Mouse (Mus musculus): ENCODE measurements around the gene Gm4307.
"Not testable (repeated sequence)": the region's sequence is repeated elsewhere in the genome, so short reads cannot be mapped to it uniquely, and the experiment has no call there.

Gm4307 gene

GRCm38 (mm10) chr10:100361038-100361437 is at the start of gene Gm4307:
Gm4307 (plus strand) TSS chr10:100361338.
- in situ Hi-C loops (cut with MboI, MseI), result loop anchor here in 1 of 2 experiments (10.0 kb wide), 1 partner anchor 56 kb away; no protein-coding TSS in a partner anchor

GRCm38 (mm10) chr10:100335376-100335775 is 25.8 kb upstream of the Gm4307 start, which contains the start of gene Gm4301:
Gm4301 (plus strand) TSS chr10:100335676.
- in situ Hi-C loops (cut with MboI, MseI), result loop anchor here in 1 of 2 experiments (10.0 kb wide), 1 partner anchor 59 kb away; no protein-coding TSS in a partner anchor

DNA sequence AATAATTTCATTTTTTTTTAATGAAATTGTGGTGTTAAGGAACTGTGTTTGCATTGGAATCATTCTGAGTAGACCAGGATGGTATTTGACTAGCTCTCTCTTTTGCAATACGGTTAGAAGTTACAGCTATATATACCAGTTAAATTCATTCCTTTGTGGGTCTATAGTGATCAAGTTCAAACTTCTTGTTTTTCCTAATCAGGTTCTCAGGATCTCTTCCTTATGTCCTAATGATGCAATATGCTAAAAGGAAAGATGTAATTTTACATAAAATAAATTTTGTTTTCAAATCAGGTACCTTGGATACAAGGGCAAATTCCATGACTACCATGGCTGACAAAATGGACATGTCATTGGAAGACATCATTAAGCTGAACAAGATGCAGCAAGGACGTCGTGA is 20.6 kb upstream of the Gm4307 start, which contains the start of gene Gm4302:
TSS of gene Gm4302 (plus strand) at position 301 of the 400 bp plus-strand sequence.
- in situ Hi-C loops (cut with MboI, MseI), result not testable (repeated sequence)

DNA sequence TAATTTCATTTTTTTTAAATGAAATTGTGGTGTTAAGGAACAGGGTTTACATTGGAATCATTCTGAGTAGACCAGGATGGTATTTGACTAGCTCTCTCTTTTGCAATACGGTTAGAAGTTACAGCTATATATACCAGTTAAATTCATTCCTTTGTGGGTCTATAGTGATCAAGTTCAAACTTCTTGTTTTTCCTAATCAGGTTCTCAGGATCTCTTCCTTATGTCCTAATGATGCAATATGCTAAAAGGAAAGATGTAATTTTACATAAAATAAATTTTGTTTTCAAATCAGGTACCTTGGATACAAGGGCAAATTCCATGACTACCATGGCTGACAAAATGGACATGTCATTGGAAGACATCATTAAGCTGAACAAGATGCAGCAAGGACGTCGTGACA is 15.5 kb upstream of the Gm4307 start, which contains the start of gene Gm4303:
TSS of gene Gm4303 (plus strand) at position 301 of the 400 bp plus-strand sequence.
- in situ Hi-C loops (cut with MboI, MseI), result not testable (repeated sequence)

GRCm38 (mm10) chr10:100350793-100351192 is 10.3 kb upstream of the Gm4307 start, which contains the start of gene Gm4305:
Gm4305 (plus strand) TSS chr10:100351093.
- in situ Hi-C loops (cut with MboI, MseI), result not testable (repeated sequence)

DNA sequence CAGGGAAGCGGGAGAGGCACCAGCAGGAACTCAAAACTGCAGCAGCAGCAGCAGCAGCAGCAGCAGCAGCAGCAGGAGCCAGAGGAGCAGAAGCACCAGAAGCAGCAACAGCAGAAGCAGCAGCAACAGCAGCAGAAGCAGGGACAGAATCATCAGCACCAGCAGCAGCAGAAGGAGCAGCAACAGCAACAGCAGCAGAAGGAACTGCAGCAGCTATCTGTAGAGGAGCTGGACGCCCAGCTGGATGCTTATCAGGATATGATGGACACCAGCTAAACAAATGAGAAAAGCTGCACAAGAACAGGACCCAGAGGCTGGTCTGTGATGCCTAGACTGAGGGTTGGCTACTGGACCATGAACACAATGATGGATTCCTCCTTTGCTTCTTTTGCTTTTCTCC is 4.3 kb upstream of the Gm4307 start:
- in situ Hi-C loops (cut with MboI, MseI), result loop anchor here (5.0 kb wide), 1 partner anchor 35 kb away; no protein-coding TSS in a partner anchor

DNA sequence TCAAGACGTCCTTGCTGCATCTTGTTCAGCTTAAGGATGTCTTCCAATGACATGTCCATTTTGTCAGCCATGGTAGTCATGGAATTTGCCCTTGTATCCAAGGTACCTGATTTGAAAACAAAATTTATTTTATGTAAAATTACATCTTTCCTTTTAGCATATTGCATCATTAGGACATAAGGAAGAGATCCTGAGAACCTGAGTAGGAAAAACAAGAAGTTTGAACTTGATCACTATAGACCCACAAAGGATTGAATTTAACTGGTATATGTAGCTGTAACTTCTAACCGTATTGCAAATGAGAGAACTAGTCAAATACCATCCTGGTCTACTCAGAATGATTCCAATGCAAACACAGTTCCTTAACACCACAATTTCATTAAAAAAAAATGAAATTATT is 21.3 kb downstream of the Gm4307 start, which contains the start of gene Gm4312:
TSS of gene Gm4312 (minus strand) at position 101 of the 400 bp plus-strand sequence.
- in situ Hi-C loops (cut with MboI, MseI), result not testable (repeated sequence)

- in situ Hi-C loops (cut with MboI, MseI), result not testable (repeated sequence)
Observed at GRCm38 (mm10) chr10:100402301-100402700, 41.2 kb downstream of the Gm4307 start.
